Mouse (Mus musculus) WW6 (cell line): ENCODE results near the gene Il1r1.

Source experiments
- DNase-seq: peaks from one replicate; pipeline ENCODE4 v3.0.0-alpha.2; 2013; ENCODE audit warnings: low read depth, low spot score

Gene Il1r1

GRCm38 (mm10) chr1:40224539-40225284 lies at the start of gene Il1r1:
Gene Il1r1 (plus strand): TSS chr1:40225080.
- DNase-seq, result no peak

- no peak for DNase-seq
Observed at GRCm38 (mm10) chr1:40175123-40175522, 49.8 kb upstream of the Il1r1 start.

- DNase-seq, result no peak
Observed at GRCm38 (mm10) chr1:40175797-40176196, 49.1 kb upstream of the Il1r1 start.

GRCm38 (mm10) chr1:40179031-40179430 lies 45.8 kb upstream of the Il1r1 start:
- no peak for DNase-seq

GRCm38 (mm10) chr1:40179493-40179892 lies 45.4 kb upstream of the Il1r1 start:
- DNase-seq, result no peak

- DNase-seq, result no peak
Observed at GRCm38 (mm10) chr1:40180861-40181260, 44.0 kb upstream of the Il1r1 start.

GRCm38 (mm10) chr1:40181716-40182115 lies 43.2 kb upstream of the Il1r1 start:
- DNase-seq, result no peak

GRCm38 (mm10) chr1:40183410-40183809 lies 41.5 kb upstream of the Il1r1 start:
- no peak for DNase-seq

GRCm38 (mm10) chr1:40187961-40188360 lies 36.9 kb upstream of the Il1r1 start:
- no peak for DNase-seq

GRCm38 (mm10) chr1:40190025-40190424 lies 34.9 kb upstream of the Il1r1 start:
- no peak for DNase-seq

- no peak for DNase-seq
Observed at GRCm38 (mm10) chr1:40190837-40191236, 34.0 kb upstream of the Il1r1 start.

- DNase-seq, result no peak
Observed at GRCm38 (mm10) chr1:40194279-40194678, 30.6 kb upstream of the Il1r1 start.

GRCm38 (mm10) chr1:40213337-40214159 lies 11.3 kb upstream of the Il1r1 start:
- DNase-seq, result no peak

GRCm38 (mm10) chr1:40217521-40217920 lies 7.4 kb upstream of the Il1r1 start:
- DNase-seq, result no peak

GRCm38 (mm10) chr1:40218603-40219002 lies 6.3 kb upstream of the Il1r1 start:
- DNase-seq, result no peak

- no peak for DNase-seq
Observed at GRCm38 (mm10) chr1:40220549-40220948, 4.3 kb upstream of the Il1r1 start.

- no peak for DNase-seq
Observed at GRCm38 (mm10) chr1:40221864-40222263, 3.0 kb upstream of the Il1r1 start.

GRCm38 (mm10) chr1:40222680-40223079 lies 2.2 kb upstream of the Il1r1 start:
- DNase-seq, result no peak

- DNase-seq, result no peak
Observed at GRCm38 (mm10) chr1:40223591-40223990, 1.3 kb upstream of the Il1r1 start.

GRCm38 (mm10) chr1:40225580-40225979 lies 700 bp downstream of the Il1r1 start:
- DNase-seq, result no peak

- DNase-seq, result no peak
Observed at GRCm38 (mm10) chr1:40229033-40229432, 4.2 kb downstream of the Il1r1 start.

GRCm38 (mm10) chr1:40229771-40230280 lies 4.9 kb downstream of the Il1r1 start:
- no peak for DNase-seq

GRCm38 (mm10) chr1:40230336-40230735 lies 5.5 kb downstream of the Il1r1 start:
- no peak for DNase-seq
